ENCODE assay signal across 8 mouse cellular contexts in the genomic region with DNA sequence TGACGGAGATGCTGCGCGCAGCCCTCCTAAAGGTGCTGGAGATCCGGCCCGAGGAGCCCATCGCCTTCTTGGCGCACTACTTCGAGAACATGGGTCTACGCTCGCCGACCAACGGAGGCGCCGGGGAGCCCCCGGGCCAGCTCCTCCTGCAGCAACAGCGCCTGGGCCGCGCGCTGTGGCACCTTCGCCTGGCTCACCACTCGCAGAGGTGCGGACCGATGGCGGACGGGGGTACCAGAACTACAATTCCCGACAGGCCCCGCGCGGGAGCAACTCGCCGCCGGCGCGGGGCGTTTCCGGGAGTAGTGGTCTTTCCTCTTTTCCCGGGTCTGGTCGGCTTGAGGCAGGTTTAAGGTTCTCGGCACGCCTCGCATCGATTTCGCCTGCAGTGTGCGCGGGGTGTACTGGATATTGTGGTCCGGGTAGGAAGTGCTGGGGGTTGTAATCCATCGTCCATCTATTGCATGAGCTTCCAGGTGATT. TPM values are rescaled to one million over a fixed set of nuclear protein-coding genes. Genes with fewer than 3 reads are reported as not detected.
A peak's percentile ranks its signal among the peaks of the same experiment; 100 is the strongest.
DNase-seq lines count a peak whose midpoint lies in the region; ATAC-seq and TF ChIP-seq lines count a peak whose summit lies in the region.

No protein-coding gene starts in this region.

- no peaks in the 10 kb centered on the region for H3K9me3 ChIP-seq in ES-E14 (ENCODE audit: control insufficient read depth, insufficient read depth, low read depth, low read length)
- H3K9me3 ChIP-seq in forebrain, embryonic 13.5 days (replicated peaks) = no peaks in the 10 kb centered on the region
- no peaks in the 10 kb centered on the region for H3K9me3 ChIP-seq in lung, postnatal 0 days (ENCODE audit: low read length)

- no peak for TF ChIP-seq EP300 in lung, postnatal 0 days (IDR thresholded peaks at IDR 0.05)

- H3K4me1 ChIP-seq in ES-E14 (ENCODE audit: control insufficient read depth in 2 of 2, insufficient read depth in 2 of 2, low read length in 2 of 2, poor library complexity in 1 of 2) = peaks cover 3 to 22% of the 10 kb centered on the region in 2 experiments; a peak in 3 of 4 replicates
- H3K4me1 ChIP-seq in forebrain, embryonic 13.5 days = peaks cover 23% of the 10 kb centered on the region
- H3K4me1 ChIP-seq in lung, postnatal 0 days (ENCODE audit: insufficient read depth, low read depth, low read length) = peaks cover 10% of the 10 kb centered on the region; the same call in 1 of the 2 replicates

- peak overlapping the region; percentile 84 for H3K27ac ChIP-seq in ES-E14 (ENCODE audit: insufficient read depth, low read depth, low read length, poor library complexity, severe bottlenecking)
- peak overlapping the region; percentile 94 for H3K27ac ChIP-seq in forebrain, embryonic 13.5 days
- peak overlapping the region; percentile 88 for H3K27ac ChIP-seq in lung, postnatal 0 days (ENCODE audit: low read length)

- in situ Hi-C loops in ES-E14 (cut with MboI; ENCODE audit: low sequenced_read_pairs in 2 of 2, unreplicated experiment in 2 of 2) = no loop called here

- no peaks in the 10 kb centered on the region for H3K36me3 ChIP-seq in ES-E14 (ENCODE audit: control insufficient read depth, insufficient read depth, low read length, poor library complexity, severe bottlenecking)
- peaks cover 18% of the 10 kb centered on the region for H3K36me3 ChIP-seq in forebrain, embryonic 13.5 days (ENCODE audit: poor library complexity, severe bottlenecking)
- H3K36me3 ChIP-seq in lung, postnatal 0 days (ENCODE audit: insufficient read depth, low read length) = no peaks in the 10 kb centered on the region

- H3K9ac ChIP-seq in ES-E14 (ENCODE audit: insufficient read depth, low read depth, low read length, poor library complexity, severe bottlenecking) = peak overlapping the region; percentile 90
- peak overlapping the region; percentile 93 for H3K9ac ChIP-seq in forebrain, embryonic 13.5 days
- peak overlapping the region; percentile 45 for H3K9ac ChIP-seq in lung, postnatal 0 days (replicated peaks; ENCODE audit: low read depth)

- peak; percentile 77 for DNase-seq in ES-E14 (ENCODE audit: low read depth, low spot score)
- DNase-seq in heart, postnatal 4 days = peak; percentile 72
- DNase-seq in layer of hippocampus, adult 8-10 months (ENCODE audit: low spot score in 2 of 2) = peak; percentile 77
- peak; percentile 65 for DNase-seq in lung, postnatal 0 days (ENCODE audit: low spot score)
- DNase-seq in retina, adult 2 months (ENCODE audit: low read depth, low spot score) = peak; percentile 40
- peak; percentile 81 for DNase-seq in thymus, postnatal 25 days

- peak overlapping the region; percentile 97 for H3K4me2 ChIP-seq in forebrain, embryonic 13.5 days
- peak overlapping the region; percentile 69 for H3K4me2 ChIP-seq in lung, postnatal 0 days (replicated peaks; ENCODE audit: low read depth, low read length)

- 0% methylated on average over 46 of the region's 47 CpGs for WGBS in forebrain, embryonic 13.5 days
- WGBS in lung, postnatal 0 days = under 1% methylated on average over 47 of the region's 47 CpGs

- peak overlapping the region; percentile 79 to 82 for H3K4me3 ChIP-seq in ES-E14 (ENCODE audit: insufficient read depth in 1 of 2, low read depth in 1 of 2, low read length in 2 of 2, poor library complexity in 1 of 2, severe bottlenecking in 1 of 2)
- H3K4me3 ChIP-seq in forebrain, embryonic 13.5 days = peak overlapping the region; percentile 90
- peak overlapping the region; percentile 88 for H3K4me3 ChIP-seq in lung, postnatal 0 days (ENCODE audit: low read depth, low read length)

- no peaks in the 10 kb centered on the region for H3K27me3 ChIP-seq in forebrain, embryonic 13.5 days
- no peaks in the 10 kb centered on the region for H3K27me3 ChIP-seq in lung, postnatal 0 days (replicated peaks; ENCODE audit: insufficient read depth, low read length)

- TF ChIP-seq CTCF in lung, postnatal 0 days (IDR thresholded peaks at IDR 0.05) = no peak

- ATAC-seq in cerebellum, adult (ENCODE audit: insufficient number of reproducible peaks, low FRiP score, low TSS enrichment) = peak; percentile 36; the same call in 1 of the 2 replicates
- ATAC-seq in forebrain, embryonic 13.5 days = peak; percentile 72
- ATAC-seq in lung, postnatal 0 days = peak; percentile 47

TF ChIP-seq in ES-E14, 5 proteins besides CTCF, POLR2A, EP300 and RAD21:
- TF ChIP-seq HCFC1 (IDR thresholded peaks at IDR 0.05; ENCODE audit: borderline replicate concordance, insufficient read depth, low read length) (peak; percentile 88), CHD2 (IDR thresholded peaks at IDR 0.05; ENCODE audit: low read depth, low read length) (no peak)

RNA-seq across cellular contexts. Expression of gene Tpgs1, which starts 0.4 kb away (rescaled TPM):
- 29.9 and 46.7 TPM in 2 replicates for total RNA-seq in ES-E14 (2012; rRNA removed)
- 67.8 and 73.0 TPM in 2 replicates for polyA plus RNA-seq in forebrain, embryonic 13.5 days (2015; fragmentation: Nextera tagmentation; extraction: Ambion mirVana)
- 10 to 100 TPM; 18.8 to 20.3 TPM for total RNA-seq in heart, postnatal 4 days (2021)
- total RNA-seq in layer of hippocampus, adult 8-10 months (2022) = 10 to 100 TPM; 48.4 to 72.6 (median 64.3) TPM
- 64.6 and 71.2 TPM in 2 replicates for polyA plus RNA-seq in lung, postnatal 0 days (2015; fragmentation: Nextera tagmentation; extraction: Ambion mirVana)

RNA-seq across cellular contexts. Expression of gene Madcam1, which starts 5.3 kb away (rescaled TPM):
- total RNA-seq in ES-E14 (2012; rRNA removed) = 2.7 and 6.3 TPM in 2 replicates
- polyA plus RNA-seq in forebrain, embryonic 13.5 days (2015; fragmentation: Nextera tagmentation; extraction: Ambion mirVana) = 0.31 and 0.43 TPM in 2 replicates
- total RNA-seq in heart, postnatal 4 days (2021) = under 1 TPM; 0.36 to 0.67 TPM
- not detected for total RNA-seq in layer of hippocampus, adult 8-10 months (2022)
- polyA plus RNA-seq in lung, postnatal 0 days (2015; fragmentation: Nextera tagmentation; extraction: Ambion mirVana) = not detected in 2 replicates

RNA-seq across cellular contexts. Expression of gene Cdc34, which starts 12.4 kb away (rescaled TPM):
- total RNA-seq in ES-E14 (2012; rRNA removed) = 491 and 507 TPM in 2 replicates
- polyA plus RNA-seq in forebrain, embryonic 13.5 days (2015; fragmentation: Nextera tagmentation; extraction: Ambion mirVana) = 101 and 109 TPM in 2 replicates
- total RNA-seq in heart, postnatal 4 days (2021) = 100 to 1,000 TPM; 134 to 145 TPM
- 10 to 100 TPM; 57.9 to 67.0 (median 66.1) TPM for total RNA-seq in layer of hippocampus, adult 8-10 months (2022)
- 52.7 and 64.3 TPM in 2 replicates for polyA plus RNA-seq in lung, postnatal 0 days (2015; fragmentation: Nextera tagmentation; extraction: Ambion mirVana)

RNA-seq across cellular contexts. Expression of gene Gzmm, which starts 19.2 kb away (rescaled TPM):
- 2.5 and 4.5 TPM in 2 replicates for total RNA-seq in ES-E14 (2012; rRNA removed)
- 1.3 and 1.4 TPM in 2 replicates for polyA plus RNA-seq in forebrain, embryonic 13.5 days (2015; fragmentation: Nextera tagmentation; extraction: Ambion mirVana)
- total RNA-seq in heart, postnatal 4 days (2021) = 1 to 10 TPM; 2.9 to 3.7 TPM
- 1 to 10 TPM; 2.3 to 3.5 (median 3.3) TPM for total RNA-seq in layer of hippocampus, adult 8-10 months (2022)
- polyA plus RNA-seq in lung, postnatal 0 days (2015; fragmentation: Nextera tagmentation; extraction: Ambion mirVana) = 0.57 and 0.69 TPM in 2 replicates

RNA-seq across cellular contexts. Expression of gene Odf3l2, which starts 24.1 kb away (rescaled TPM):
- total RNA-seq in ES-E14 (2012; rRNA removed) = not detected in 2 replicates
- polyA plus RNA-seq in forebrain, embryonic 13.5 days (2015; fragmentation: Nextera tagmentation; extraction: Ambion mirVana) = 0.13 TPM in 1 of 2 replicates, not detected in the other
- not detected for total RNA-seq in heart, postnatal 4 days (2021)
- total RNA-seq in layer of hippocampus, adult 8-10 months (2022) = under 1 TPM in 3 of 4 experiments, not detected in 1; 0.27 to 0.60 (median 0.39) TPM
- not detected in 2 replicates for polyA plus RNA-seq in lung, postnatal 0 days (2015; fragmentation: Nextera tagmentation; extraction: Ambion mirVana)

Comparison
In these comparisons a context has a peak if more than half of its experiments do, and no peak if none do; other contexts are left out.
1. Peak in every context shown above with its lines: DNase-seq, ATAC-seq, H3K4me3 ChIP-seq and H3K27ac ChIP-seq.